Mouse (Mus musculus): ENCODE data around the gene Hexim2.
A peak's percentile ranks its signal among the peaks of the same experiment; 100 is the strongest.

The Hexim2 gene

DNA sequence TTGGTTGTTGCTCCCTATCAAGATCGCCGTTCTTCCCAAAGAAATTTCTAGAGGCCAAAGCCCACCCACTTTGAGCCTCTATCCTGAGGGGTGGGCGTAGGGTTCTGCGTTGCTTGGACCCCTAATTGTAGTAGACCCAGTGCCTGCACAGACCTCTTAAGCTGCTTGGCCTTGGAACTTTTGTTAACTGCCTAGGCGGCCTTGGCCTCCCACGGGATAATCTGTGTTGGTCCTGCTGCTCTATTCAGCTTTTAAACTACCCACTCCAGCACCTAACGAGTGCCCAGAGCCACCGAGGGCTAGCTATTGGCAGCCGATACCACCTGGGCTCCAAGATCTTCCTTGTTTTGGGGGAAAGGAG lies 19.7 kb upstream of the Hexim2 start:
- peak; percentile 62 for DNase-seq

DNA sequence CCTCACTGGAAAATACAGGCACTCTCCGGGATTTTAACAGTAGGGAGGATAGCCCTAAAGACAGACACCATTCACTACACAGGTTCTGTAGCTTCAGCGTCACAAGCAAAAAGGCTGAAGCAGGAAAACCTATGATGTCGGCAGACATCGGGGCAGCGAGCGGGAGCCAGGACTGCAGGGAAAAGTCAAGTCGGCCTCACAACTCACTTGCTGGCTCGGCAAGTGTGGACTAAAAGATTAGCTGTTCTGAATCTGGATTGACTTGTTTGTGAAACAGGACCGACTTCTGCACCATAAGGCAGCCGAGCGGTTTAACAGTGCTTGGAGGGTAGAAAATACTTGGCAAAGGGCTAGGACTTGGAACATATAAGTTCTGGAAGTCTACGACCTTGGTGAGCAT lies 19.2 kb upstream of the Hexim2 start:
- DNase-seq, result peak; percentile 40

DNA sequence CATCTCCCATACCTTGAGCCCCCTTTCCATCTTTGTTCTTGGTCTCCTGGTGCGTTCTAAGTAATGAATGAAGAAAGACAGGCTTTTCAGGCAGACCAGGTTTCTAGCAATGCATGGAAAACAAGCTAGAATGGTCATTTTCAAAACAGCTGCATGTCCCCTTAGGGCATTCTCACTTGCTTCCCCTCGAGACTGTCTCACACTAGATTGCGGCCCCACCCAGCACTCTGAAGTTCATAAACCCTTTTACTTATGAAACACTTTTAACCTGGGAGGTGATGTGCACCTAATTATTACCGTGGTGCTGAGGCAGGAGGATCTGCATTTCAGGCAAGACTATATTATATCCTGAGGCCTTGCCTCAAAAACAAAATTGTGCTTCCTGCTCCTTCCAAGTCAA lies 18.5 kb upstream of the Hexim2 start:
- DNase-seq, result no peak

DNA sequence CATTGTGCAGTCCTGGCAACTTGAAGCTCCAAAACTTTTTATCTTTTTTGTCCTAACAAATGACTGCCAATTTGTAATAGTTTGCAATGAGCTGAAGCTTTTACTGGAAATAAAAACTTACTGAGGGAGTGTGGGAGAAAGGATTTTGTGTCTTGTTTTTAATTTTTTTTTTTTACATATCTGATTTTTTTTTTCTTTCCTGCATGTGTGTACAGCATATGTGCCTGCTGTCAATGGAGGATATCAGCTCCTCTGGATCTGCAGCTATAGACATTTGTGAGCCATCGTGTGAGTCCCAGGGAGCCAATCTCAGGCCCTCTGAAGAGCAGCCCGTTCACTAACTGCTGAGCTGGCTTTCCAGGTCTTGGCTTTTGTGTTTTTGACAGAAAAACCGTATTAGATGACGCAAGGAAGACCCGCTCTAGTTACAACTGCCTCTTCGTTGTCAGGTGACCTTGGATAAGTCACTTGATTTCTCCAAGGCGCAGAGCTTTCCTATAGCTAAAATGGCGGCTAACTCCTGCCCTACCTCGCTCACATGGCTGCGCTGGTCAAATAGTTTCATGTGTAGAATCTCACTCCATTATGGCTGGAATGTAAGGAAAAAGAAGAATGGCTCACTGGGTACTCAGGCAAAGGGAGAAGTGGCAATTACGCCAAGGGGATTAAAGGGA lies 17.8 kb upstream of the Hexim2 start:
- no peak for DNase-seq

DNA sequence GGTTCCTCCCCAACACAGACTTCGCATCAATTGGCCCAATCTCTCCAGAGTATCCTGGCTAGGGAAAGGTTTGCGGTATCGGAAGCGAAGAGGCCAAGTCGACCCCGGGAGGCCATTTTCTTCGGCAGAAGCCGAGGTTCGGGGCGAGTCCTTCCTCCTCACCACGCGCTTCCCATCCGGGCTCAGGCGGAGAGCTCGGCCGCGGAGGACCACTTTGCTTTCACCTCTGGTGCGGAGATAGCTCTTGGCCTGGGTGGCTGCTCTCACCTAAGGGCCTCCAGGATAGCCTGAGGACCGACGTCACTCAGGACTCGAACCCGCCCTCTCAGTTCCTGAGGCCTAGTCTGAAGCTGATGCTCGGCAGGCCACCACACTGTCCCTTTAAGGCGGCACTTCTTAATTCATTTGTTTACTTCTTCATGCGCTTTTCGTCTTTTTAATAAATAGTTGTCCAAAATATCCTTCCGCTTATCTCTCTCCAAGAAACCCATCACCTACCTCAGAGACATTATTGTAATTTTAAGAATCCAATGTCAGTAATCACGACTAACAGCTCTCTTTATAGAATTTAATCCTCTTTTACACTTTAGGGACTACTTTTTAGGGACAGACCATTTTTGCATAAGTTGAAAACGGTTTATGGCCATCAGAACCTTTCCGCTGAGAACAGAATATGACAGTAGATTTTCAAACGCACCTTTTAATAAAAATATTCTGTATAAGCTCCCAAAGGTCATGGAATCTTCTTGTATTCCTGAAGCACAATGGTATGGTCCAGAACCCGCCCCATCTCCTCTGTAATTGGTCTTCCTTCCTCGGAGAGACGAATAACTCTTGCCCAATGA lies 16.8 kb upstream of the Hexim2 start:
- peak; percentile 93 for DNase-seq

DNA sequence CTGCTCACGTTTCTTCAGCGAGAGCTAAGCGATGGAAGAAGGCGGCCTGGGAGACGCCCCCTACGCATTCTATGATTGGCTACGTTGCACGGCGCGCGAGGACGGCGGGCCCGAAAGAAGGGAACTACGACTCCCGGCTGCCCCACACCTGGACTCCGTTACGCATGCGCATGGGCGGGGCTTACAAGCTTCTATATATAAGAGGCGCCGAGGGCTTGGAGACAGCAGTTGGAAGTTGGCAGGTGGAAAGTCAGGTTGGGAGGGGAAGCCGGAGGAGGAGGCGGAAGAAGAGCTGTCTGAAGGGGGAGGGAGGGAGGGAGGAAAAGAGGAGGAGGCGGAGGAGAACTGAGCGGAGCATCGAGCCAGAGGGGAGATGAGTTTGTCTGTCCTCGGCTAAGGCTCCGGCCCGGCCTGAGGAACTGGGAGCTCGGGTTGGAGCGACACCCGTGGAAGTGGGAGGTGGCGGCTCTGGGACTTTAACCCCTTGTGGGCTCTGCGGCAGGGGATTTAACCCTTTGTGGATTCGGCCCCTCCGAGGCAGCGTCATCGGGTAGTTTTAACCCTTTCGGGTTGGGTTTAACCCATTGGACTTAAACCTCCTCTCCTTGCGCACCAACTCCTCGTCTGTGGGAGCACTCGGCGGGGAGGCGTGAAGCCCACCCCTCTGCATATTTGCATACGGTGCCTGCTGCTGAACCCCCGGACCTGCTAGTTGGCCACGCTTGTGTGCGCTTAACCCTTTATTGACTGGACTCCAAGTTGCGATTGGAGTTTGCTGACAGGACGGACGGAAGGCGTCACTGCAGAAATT lies 16.0 kb upstream of the Hexim2 start, which contains the start of gene Hexim1:
Gene Hexim1 (plus strand): TSS at position 224 of the 811 bp plus-strand sequence.
- peak; percentile 100 for DNase-seq

DNA sequence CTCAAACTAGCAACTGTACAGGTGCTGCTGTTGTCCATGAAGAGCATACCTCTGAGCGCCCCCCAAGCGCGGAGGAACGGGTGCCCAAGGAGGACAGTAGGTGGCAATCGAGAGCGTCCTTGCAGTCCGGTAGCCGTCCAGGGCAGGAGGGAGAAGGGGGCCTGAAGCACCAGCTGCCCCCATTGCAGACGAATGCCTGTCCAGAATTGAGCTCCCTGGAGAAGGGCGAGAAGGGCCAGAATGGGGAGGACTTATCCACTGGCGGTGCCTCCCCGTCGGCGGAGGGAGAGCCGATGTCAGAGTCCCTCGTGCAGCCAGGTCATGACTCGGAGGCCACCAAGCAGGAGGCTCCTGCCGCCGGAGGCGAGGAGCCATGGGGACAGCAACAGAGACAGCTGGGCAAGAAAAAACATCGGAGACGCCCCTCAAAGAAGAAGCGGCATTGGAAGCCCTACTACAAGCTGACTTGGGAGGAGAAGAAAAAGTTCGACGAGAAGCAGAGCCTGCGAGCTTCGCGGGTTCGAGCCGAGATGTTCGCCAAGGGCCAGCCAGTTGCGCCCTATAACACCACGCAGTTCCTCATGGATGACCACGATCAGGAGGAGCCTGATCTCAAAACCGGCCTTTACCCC lies 15.2 kb upstream of the Hexim2 start:
- peak; percentile 84 for DNase-seq

DNA sequence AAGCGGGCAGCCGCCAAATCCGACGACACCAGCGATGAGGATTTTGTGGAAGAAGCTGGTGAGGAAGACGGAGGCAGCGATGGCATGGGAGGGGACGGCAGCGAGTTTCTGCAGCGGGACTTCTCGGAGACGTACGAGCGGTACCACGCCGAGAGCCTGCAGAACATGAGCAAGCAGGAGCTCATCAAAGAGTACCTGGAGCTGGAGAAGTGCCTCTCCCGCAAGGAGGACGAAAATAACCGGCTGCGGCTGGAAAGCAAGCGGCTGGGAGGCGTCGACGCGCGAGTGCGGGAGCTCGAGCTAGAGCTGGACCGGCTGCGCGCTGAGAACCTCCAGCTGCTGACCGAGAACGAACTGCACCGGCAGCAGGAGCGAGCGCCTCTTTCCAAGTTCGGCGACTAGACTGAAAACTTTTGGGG lies 14.6 kb upstream of the Hexim2 start:
- peak; percentile 70 for DNase-seq

DNA sequence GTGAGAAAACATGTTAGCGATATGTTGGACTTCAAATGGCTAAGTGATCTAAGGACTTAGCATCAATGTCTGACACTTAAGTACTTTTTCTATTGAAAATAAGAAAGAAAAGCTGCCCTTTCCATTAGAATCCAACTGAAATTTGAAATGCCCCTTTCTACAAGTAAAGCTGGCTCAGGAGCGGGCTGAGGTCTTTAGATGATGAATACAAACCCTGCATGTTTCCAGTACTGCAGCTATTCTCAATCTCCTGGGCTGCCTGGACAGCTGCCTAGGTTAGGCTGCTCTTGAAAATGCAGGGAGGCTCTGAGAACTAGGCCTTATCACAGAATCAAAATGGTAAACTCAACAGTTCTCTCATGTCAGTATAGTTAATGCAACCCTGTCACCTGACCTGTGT lies 13.4 kb upstream of the Hexim2 start:
- DNase-seq, result no peak

DNA sequence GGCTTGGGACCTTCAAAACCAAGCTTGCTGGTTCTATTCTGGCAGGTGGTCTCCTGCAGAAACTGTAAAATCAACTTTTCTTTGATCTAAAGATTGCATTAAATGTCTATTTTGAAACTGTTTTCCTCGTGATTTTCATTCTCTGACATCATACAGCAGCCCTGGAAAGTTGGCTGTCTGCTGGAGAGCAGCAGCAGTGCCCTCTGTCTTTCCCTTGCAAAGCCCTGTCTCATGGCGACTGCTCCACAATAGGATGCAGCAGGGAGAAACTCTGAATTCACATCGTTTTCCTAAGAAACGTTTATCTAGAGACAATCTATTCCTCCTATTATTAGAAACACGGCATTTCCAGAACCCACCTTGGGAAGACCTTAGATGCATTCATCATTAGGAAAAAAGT lies 12.6 kb upstream of the Hexim2 start:
- DNase-seq, result no peak

DNA sequence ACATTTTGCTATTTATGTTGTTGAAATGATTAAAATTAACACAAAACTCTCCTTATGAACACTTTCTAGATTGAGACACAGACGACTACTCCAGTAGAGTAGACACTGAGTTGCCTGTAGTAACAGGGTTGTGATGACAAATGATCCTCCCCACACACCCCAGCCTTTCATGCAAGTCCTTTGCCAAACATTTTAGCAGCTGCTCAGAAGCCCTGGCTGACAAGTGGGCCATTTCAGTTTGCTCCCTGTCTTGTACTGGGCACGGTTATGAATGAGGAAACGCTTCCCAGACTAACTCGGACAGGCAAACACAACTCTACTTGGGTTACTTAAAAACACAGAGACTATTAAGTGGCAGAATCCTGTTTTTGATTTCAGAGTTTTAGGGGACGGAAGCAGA lies 11.9 kb upstream of the Hexim2 start:
- peak; percentile 30 for DNase-seq

DNA sequence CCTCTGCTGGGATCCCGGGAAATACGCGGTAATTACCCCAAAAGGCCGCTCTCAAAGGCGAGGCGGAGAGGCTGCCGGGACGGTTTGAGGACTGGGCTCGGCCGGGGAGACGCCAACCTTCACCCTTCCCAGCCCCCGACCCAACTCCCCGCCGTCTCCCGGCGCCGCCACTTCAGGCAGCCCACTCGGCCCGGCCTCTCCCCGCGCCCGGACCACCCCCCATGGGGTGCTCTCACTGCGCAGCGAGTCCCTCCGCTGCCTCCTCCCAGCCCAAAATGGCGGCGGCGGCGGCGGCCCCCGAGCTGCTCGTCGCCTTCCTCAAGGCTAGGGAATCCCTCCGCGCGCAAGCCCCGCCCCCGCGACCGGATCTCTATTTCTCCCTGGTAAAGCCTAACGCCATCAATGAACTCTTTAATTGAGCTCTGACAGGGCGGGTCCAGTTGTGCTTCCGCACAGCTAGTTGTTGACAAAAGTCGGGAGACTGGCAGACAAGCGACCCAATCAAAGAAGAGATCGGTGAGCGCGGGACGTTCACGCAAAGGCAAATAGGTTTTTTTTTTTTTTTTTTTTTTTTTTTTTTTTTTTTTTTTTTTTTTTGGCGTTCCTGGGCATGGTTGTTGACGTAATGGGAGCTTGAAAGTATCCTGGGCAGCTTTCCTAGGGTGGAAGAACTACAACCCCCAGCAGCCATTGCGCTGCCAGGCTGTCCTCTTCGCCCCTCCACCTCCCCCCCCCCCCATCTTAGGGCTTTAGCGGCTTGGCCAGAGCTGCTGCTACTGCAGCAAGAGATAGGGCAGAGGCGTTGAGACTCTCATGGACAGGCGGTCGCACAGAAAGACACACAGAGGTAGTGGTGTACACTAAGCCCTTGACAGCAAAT lies 587 bp downstream of the Hexim2 start:
- DNase-seq, result peak; percentile 100

DNA sequence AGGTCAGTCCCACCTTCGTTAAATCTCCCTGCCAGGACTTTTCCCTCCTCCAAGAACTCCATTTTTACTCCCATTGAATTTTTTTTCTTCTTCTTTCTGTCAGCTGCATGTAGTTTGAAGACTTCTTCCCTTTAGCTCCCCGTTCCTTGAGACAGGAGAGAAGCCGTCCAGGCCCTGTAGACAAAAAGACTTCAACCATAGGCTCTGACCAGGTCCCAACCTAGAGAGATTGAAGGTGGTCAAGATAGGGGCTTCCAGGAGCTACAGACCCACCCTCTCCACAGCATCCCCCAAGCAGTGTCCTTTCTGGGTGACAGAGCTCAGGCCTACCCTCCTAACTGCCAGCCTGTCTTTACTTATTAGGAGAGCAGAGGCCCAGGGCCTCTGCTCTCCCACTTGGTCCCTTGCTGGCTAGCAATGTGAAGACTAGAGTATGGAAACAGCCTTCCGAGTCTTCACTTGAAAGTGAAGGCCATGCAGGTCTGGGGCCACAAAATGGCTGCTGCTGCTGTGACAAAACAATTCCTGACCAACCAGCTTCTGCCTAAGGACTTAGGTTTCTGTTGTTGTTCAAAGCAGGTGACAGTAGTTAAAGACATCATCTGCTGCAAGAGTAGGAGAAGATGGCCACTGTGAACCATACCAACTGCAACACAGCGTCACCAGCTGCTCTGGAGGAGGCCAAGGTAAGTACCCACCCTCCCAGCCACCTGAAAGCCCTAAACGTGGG lies 1.4 kb downstream of the Hexim2 start:
- DNase-seq, result peak; percentile 62

DNA sequence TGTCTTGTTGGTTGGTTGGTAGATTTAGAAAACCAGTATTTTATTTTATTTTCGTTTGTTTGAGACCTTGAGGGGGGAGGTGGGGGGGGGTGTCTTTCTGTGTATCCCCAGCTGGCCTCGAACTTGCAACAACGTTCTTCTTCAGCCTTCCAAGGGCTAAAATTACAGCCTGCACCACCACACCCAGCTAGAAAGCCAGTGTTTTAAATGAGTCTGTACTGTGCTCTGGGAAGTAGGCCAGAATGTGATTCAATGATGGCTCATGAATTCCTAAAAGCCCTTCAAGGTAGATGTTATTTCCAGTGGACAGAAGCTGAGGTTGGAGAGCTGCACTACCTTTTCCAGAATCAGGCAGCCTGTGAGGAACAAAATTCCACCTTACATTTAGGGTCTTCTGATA lies 2.0 kb downstream of the Hexim2 start:
- peak; percentile 47 for DNase-seq

DNA sequence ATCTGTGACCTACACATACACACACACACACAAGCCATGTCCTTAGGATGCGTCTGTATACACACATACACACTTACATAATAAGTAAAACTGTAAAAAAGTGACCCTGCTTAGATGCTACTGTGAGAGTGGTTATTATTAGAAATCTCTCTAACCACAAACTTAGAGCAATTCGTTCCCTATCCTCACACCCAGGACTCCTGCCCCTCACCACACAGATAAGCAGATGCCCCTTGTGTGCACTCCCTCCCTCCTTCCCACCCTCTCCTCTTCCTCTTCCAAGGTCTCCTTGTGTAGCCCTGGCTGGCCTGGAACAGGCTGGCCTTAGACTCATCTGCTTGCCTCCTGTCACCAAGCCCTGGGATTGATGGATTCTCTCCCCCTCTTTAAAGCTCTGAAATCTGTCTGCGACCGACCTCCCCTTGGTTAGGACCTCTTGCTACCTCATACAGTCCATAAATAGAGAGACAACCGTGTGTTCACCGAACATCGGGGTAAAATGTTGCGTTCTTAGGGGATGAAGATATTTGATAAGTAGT lies 3.9 kb downstream of the Hexim2 start:
- DNase-seq, result peak; percentile 41

DNA sequence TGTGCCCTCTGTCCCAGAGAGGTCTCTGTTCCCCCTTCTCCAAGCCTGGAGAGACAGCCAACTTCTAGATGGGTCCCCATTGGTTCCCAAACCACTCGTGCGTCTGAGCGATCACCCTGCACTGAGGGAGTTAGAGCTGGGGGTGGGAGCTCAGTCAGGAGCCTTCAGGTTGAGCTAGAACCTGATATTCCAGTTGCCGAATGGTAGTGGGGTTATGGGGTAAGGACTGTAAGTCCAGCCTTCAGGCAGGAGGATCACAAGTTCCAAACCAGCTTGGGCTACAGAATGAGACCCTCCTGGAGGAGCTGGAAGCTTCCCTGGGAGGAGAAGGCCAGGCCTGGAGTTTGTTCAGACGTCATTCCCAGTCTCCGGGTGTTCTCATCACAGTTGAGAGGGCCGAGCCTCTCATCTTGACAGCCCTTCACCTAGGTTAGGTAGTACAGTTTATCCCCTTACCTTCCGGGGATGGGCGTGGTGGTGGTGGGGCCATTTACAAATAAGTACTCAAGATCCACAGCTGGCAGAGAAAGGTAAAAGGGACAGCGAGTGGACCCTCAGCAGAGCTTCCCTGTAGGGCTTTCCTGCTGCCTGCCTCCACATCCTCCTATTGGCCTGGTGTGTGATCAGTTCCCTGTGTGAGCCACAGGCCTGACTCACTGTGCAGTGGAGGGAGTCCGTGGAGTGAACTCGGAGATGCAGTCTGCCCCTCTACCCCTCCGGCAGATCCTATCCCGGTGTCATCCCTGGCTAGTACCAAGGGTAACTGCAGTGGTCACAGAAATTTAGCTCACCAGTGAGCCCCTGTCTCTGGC lies 7.9 kb downstream of the Hexim2 start:
- peak; percentile 35 for DNase-seq

DNA sequence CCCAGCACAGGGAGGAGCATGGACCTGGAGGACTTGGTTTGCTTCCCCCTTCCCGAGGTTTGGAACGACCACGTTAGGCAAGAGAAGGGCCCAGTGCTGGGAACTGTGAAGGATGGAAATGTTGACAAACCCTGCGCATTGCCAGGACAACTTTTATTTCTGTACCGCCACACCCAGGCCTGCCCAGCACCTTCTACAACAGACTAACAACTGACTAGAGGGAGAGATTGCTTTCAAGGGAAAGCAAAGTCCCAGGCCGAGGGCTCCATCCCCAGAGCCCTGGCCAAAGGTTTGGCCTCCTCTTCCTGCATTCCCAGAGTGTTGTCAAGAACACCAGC lies 8.5 kb downstream of the Hexim2 start:
- DNase-seq, result no peak

DNA sequence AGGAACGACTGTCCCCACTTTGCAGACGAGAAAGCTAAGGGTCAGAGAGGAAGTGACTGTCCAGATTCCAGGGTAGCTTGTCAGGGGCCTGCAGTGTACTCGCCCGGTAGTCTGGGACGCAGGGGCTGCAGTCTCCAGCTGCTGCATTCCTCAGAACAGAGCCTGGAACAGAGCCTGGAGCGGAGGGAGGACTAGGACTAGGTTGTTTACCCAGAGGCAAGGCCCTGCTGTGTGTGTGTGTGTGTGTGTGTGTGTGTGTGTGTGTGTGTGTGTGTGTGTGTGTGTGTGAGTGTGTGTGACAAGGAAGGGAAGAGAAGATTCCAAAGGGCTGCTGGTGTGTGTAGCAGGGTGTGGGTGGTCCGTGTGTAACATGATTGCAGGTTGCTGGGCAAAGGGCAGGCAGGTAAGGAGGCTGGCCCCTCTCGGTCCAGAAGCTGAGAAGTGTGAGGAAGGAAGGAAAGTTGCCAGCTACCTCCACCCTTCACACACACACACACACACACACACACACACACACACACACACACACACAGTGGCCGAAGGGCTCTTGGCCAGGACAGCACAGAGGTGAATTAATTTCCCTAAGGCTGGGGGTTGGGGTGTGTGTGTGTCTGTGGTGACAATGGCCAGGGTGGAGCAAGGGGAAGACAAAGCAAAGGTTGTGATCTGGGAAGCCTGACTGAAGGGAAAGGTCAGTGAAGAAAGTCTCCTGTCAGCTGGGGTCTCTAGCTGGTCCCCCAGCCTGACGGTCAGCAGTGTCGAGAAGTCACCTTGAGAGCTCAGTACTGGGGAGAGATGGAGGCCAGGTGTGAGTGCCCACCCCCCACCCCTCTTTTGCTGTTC lies 9.1 kb downstream of the Hexim2 start:
- DNase-seq, result peak; percentile 49

DNA sequence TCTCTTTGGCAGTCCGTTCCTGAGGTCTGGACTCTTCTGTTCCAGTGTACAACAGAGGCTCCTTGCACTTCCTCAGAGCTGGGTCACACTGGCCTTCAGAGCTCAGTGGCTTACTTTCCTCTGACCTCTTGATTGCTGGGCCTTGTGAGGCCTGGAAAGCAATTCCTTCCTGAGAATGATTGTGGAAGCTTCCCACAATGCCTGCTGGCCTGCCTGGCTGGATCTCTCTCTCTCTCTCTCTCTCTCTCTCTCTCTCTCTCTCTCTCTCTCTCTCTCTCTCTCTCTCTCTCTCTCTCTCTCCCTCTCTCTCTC lies 9.7 kb downstream of the Hexim2 start:
- DNase-seq, result no peak
